Mouse (Mus musculus) kidney, postnatal 4 days (tissue): ENCODE results near the gene Olfr66.

ENCODE experiments used
- DNase-seq, 2 experiments: peaks; one replicate each; pipeline ENCODE4 v3.0.0; 2021; ENCODE audit warnings: mixed read lengths in 2 of 2

Olfr66 gene

GRCm38 (mm10) chr7:103886152-103886551, at the start of gene Olfr66:
Gene Olfr66, minus strand, starts transcription at chr7:103886252.
- DNase-seq: no peak

- DNase-seq: no peak
Observed at GRCm38 (mm10) chr7:103934264-103934663, 48.2 kb upstream of the Olfr66 start, which contains the start of gene Olfr632. Gene Olfr632, plus strand, starts transcription at chr7:103934347.

- DNase-seq: no peak
Observed at GRCm38 (mm10) chr7:103928525-103928924, 42.5 kb upstream of the Olfr66 start, which contains the start of gene Olfr631. Gene Olfr631, plus strand, starts transcription at chr7:103928825.

- DNase-seq: no peak
Observed at GRCm38 (mm10) chr7:103915338-103915737, 29.3 kb upstream of the Olfr66 start.

GRCm38 (mm10) chr7:103912969-103913511, 27.0 kb upstream of the Olfr66 start:
- DNase-seq: no peak

- no peak for DNase-seq
Observed at GRCm38 (mm10) chr7:103910047-103910446, 24.0 kb upstream of the Olfr66 start.

GRCm38 (mm10) chr7:103903187-103903586, 17.1 kb upstream of the Olfr66 start, which contains the start of gene Olfr65:
Gene Olfr65, plus strand, starts transcription at chr7:103903487.
- no peak for DNase-seq

GRCm38 (mm10) chr7:103894385-103894784, 8.3 kb upstream of the Olfr66 start, which contains the start of gene Olfr64:
Gene Olfr64, minus strand, starts transcription at chr7:103894485.
- no peak for DNase-seq

GRCm38 (mm10) chr7:103877093-103877492, 9.0 kb downstream of the Olfr66 start:
- DNase-seq: no peak

GRCm38 (mm10) chr7:103874451-103874850, 11.6 kb downstream of the Olfr66 start:
- DNase-seq: no peak

GRCm38 (mm10) chr7:103873064-103873463, 13.0 kb downstream of the Olfr66 start:
- DNase-seq: no peak

GRCm38 (mm10) chr7:103870667-103871066, 15.4 kb downstream of the Olfr66 start:
- no peak for DNase-seq

- no peak for DNase-seq
Observed at GRCm38 (mm10) chr7:103865716-103866115, 20.3 kb downstream of the Olfr66 start.

GRCm38 (mm10) chr7:103861531-103861930, 24.5 kb downstream of the Olfr66 start:
- DNase-seq: no peak

GRCm38 (mm10) chr7:103860855-103861254, 25.2 kb downstream of the Olfr66 start:
- DNase-seq: peak in 1 of 2 experiments; percentile 2

GRCm38 (mm10) chr7:103859076-103859475, 27.0 kb downstream of the Olfr66 start:
- DNase-seq: no peak

GRCm38 (mm10) chr7:103854669-103855068, 31.4 kb downstream of the Olfr66 start:
- no peak for DNase-seq

GRCm38 (mm10) chr7:103853090-103853489, 33.0 kb downstream of the Olfr66 start, which contains the start of gene Hbb-y:
Gene Hbb-y, minus strand, starts transcription at chr7:103853216.
- DNase-seq: no peak

GRCm38 (mm10) chr7:103844525-103845325, 41.3 kb downstream of the Olfr66 start:
- DNase-seq: no peak

GRCm38 (mm10) chr7:103843034-103843433, 43.0 kb downstream of the Olfr66 start, which contains the start of gene Hbb-bh1:
Gene Hbb-bh1, minus strand, starts transcription at chr7:103843164.
- DNase-seq: no peak

GRCm38 (mm10) chr7:103840268-103840667, 45.8 kb downstream of the Olfr66 start, which contains the start of gene Hbb-bh2:
Gene Hbb-bh2, minus strand, starts transcription at chr7:103840520.
- DNase-seq: no peak
